Mouse (Mus musculus) hindbrain, embryonic 14.5 days (tissue): ENCODE data around the gene Srebf1. TPM values are rescaled to one million over a fixed set of nuclear protein-coding genes. Genes with fewer than 3 reads are reported as not detected.

Experiments used
- ATAC-seq: fragments of 200-750 bp; cut with Nextera tagmentation; 2 replicates; pipeline ENCODE4 v1.8.0; 2017; ENCODE audit warnings: moderate number of reproducible peaks, mild to moderate bottlenecking, moderate TSS enrichment, moderate library complexity; ENCODE audit not compliant: low FRiP score
- DNase-seq: peaks from one replicate; pipeline ENCODE4 v3.0.0-alpha.2; 2015; ENCODE audit warnings: low spot score
- H3K27ac ChIP-seq: fragments of 300-500 bp; sonication (generic); 2 replicates; pipeline ENCODE4 v1.5.1; 2014; ENCODE audit warnings: mild to moderate bottlenecking, moderate library complexity
- H3K27me3 ChIP-seq: fragments of 300-500 bp; sonication (generic); 2 replicates; pipeline ENCODE4 v1.6.1; 2014; ENCODE audit warnings: mild to moderate bottlenecking, low read length, mixed read lengths; ENCODE audit not compliant: control insufficient read depth, insufficient read depth
- H3K36me3 ChIP-seq: fragments of 300-500 bp; sonication (generic); replicated peaks from 2 replicates; pipeline ENCODE4 v1.6.1; 2014; ENCODE audit not compliant: control insufficient read depth, insufficient read depth
- H3K4me1 ChIP-seq: fragments of 300-500 bp; sonication (generic); replicated peaks from 2 replicates; pipeline ENCODE4 v1.6.1; 2014; ENCODE audit warnings: antibody characterized with exemption, low read length, mixed read lengths; ENCODE audit not compliant: control insufficient read depth, insufficient read depth
- H3K4me2 ChIP-seq: fragments of 300-500 bp; sonication (generic); replicated peaks from 2 replicates; pipeline ENCODE4 v1.6.1; 2014; ENCODE audit warnings: mild to moderate bottlenecking, moderate library complexity
- H3K4me3 ChIP-seq: fragments of 300-500 bp; sonication (generic); replicated peaks from 2 replicates; pipeline ENCODE4 v1.5.1; 2014; ENCODE audit warnings: mild to moderate bottlenecking, low read length
- H3K9ac ChIP-seq: fragments of 300-500 bp; sonication (generic); 2 replicates; pipeline ENCODE4 v1.6.1; 2014
- H3K9me3 ChIP-seq: fragments of 300-500 bp; sonication (generic); 2 replicates; pipeline ENCODE4 v1.6.1; 2016; ENCODE audit warnings: low read length; ENCODE audit not compliant: control insufficient read depth
- WGBS: fragments of 180-500 bp; shearing (Covaris S2); extraction: QIAGEN DNeasy Blood & Tissue Kit; methylation state at CpG from one replicate; pipeline ENCODE4 v1.1.7; 2014; 5-methylcytosine and 5-hydroxymethylcytosine counted together
- polyA plus RNA-seq: library from polyadenylated mRNA; unstranded; fragments of >200 nt; fragmentation: Nextera tagmentation; extraction: Ambion mirVana; gene quantifications from 2 replicates; pipeline ENCODE4 v1.2.1, GENCODE M21; 2014

The Srebf1 gene
- polyA plus RNA-seq, 1 experiment from 2014 or later: 37.3 TPM

DNA sequence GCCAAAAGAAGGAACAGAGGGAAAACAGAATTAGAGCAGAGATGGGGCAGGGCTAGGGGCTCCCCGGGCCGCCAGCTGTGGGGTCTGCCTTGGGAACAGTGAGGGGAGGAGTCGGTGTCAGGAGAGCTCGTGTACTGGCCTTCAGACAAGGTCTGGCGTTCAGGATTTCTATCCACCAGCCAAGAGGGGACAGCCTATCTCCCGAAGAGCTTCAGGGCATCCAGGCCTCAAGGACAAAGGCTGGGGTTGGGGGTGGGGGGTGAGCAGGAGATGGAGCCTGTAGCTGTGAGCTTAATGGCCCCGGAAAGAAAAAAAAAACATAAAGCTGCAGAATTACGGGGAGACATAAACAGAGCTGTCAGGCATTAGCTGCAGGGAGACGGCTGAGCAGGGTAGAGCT is 53.6 kb downstream of the Srebf1 start:
- no peak for ATAC-seq
- WGBS: 21% methylated on average over 9 of the region's 9 CpGs

DNA sequence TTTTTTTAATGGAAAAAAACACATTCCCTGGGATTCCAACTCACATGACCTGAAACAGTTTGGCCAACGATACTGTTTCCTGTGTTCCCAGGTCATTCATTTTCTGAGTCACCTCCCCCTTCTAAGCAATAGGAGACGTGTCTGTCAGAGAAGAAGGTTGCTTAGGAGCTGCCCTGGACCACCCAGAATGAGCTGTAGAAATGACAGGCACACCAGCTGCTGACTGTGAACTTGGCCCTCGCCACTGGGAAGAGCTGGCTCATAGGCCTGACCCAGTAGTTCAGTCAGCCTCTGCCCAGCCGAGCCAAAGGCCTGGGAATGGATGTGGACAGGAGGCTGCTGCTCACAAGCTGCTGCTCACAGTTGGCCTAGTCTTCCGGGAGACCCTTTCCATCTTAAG is 57.3 kb downstream of the Srebf1 start:
- H3K4me3 ChIP-seq: no peak overlapping the region
- H3K9ac ChIP-seq: no peak overlapping the region
- DNase-seq (no peak), ATAC-seq (no peak)
- H3K36me3 ChIP-seq: no peaks in the 10 kb centered on the region
- 0 out of 2 replicates have a peak overlapping the region, but pooled peaks have one; percentile 38 for H3K27ac ChIP-seq
- no peaks in the 10 kb centered on the region for H3K27me3 ChIP-seq
- H3K9me3 ChIP-seq: no peaks in the 10 kb centered on the region
- 40% methylated on average over 5 of the region's 5 CpGs for WGBS
- no peak overlapping the region for H3K4me2 ChIP-seq
- H3K4me1 ChIP-seq: peaks cover 84% of the 10 kb centered on the region

More for the DNA sequence above, 53.6 kb downstream of the Srebf1 start:
- Histone ChIP-seq H3K27me3 (no peaks in the 10 kb centered on the region), H3K27ac (peak overlapping the region; percentile 72), H3K4me1 (peaks cover 51% of the 10 kb centered on the region), H3K36me3 (no peaks in the 10 kb centered on the region), H3K9ac (peak overlapping the region; percentile 33; the same call in 1 of the 2 replicates), H3K4me2 (no peak overlapping the region), H3K4me3 (no peak overlapping the region), H3K9me3 (no peaks in the 10 kb centered on the region)
- no peak for DNase-seq

DNA sequence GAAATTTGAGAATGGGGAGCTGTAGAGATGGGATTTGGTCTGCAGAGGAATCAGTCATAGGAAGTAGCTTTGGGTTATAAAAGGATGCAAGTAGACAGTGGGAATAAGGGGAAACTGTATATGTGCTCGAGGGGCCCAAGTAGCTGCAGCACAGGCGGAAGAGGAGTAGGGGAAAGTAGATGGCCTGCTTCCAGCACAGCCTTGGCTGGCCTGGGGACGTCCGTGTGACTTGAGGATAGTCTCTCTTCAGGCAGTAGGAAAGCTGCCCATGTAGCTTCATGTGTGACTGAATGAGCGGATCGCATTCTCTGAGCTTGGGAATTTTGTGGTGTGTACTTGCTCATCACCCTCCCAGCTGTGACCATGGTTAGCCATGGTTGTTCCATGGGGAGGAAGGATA is 57.9 kb downstream of the Srebf1 start:
- Histone ChIP-seq H3K4me3 (no peak overlapping the region), H3K36me3 (no peaks in the 10 kb centered on the region), H3K27me3 (no peaks in the 10 kb centered on the region), H3K4me1 (peaks cover 89% of the 10 kb centered on the region), H3K9me3 (no peaks in the 10 kb centered on the region), H3K9ac (no peak overlapping the region), H3K4me2 (no peak overlapping the region), H3K27ac (0 out of 2 replicates have a peak overlapping the region, but pooled peaks have one; percentile 38)
- ATAC-seq (no peak), DNase-seq (no peak)
- 78% methylated on average over 6 of the region's 6 CpGs for WGBS

DNA sequence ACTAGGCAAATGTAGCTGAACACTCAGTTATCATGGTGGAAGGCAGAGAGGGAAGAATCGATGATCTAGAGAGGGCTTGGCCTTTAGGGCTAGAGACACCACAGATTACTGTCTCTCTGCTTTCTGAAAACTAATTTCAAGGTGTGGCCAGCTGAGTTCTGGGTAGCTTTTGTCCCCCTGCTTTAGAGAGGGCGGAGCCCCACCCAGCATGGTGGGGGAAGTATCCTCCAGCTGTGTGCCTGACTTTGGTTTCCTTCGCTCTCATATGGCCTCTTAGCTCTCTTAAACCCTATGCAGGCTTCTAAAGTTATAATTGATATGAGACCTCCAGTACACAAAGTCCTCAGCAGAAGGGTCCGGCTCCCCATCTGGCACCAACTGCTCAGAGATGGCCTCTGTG is 59.0 kb downstream of the Srebf1 start:
- Histone ChIP-seq H3K9ac (no peak overlapping the region), H3K4me3 (no peak overlapping the region), H3K27ac (no peak overlapping the region), H3K27me3 (no peaks in the 10 kb centered on the region), H3K4me2 (no peak overlapping the region), H3K4me1 (peaks cover 79% of the 10 kb centered on the region), H3K9me3 (no peaks in the 10 kb centered on the region), H3K36me3 (no peaks in the 10 kb centered on the region)
- no peak for ATAC-seq
- WGBS: 94% methylated on average over 4 of the region's 4 CpGs
- no peak for DNase-seq

DNA sequence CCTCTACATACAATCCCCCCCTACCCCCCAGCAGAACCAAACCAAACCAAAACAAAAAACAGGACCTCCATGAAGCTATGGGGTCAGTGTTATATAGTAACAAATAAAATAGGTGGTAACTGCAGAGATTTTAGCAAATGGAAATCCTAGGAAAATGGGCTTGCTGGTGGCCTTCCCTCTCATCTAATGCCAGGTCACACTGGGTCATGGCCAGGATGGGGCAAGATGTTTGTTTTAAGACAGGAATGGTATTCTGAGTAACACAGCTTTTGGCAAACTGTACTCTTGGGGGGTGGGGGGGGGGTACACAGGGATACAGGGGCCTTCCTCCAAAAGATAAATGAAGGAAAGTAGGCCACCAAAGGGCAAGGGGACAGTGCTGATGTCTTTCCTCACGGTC is 59.8 kb downstream of the Srebf1 start:
- Histone ChIP-seq H3K4me2 (no peak overlapping the region), H3K9ac (no peak overlapping the region), H3K4me3 (no peak overlapping the region), H3K27me3 (no peaks in the 10 kb centered on the region), H3K27ac (no peak overlapping the region; the same call in 1 of the 2 replicates), H3K4me1 (peaks cover 76% of the 10 kb centered on the region), H3K9me3 (no peaks in the 10 kb centered on the region), H3K36me3 (no peaks in the 10 kb centered on the region)
- DNase-seq: no peak
- ATAC-seq: no peak
- WGBS: 97% methylated on average over 1 of the region's 1 CpGs

DNA sequence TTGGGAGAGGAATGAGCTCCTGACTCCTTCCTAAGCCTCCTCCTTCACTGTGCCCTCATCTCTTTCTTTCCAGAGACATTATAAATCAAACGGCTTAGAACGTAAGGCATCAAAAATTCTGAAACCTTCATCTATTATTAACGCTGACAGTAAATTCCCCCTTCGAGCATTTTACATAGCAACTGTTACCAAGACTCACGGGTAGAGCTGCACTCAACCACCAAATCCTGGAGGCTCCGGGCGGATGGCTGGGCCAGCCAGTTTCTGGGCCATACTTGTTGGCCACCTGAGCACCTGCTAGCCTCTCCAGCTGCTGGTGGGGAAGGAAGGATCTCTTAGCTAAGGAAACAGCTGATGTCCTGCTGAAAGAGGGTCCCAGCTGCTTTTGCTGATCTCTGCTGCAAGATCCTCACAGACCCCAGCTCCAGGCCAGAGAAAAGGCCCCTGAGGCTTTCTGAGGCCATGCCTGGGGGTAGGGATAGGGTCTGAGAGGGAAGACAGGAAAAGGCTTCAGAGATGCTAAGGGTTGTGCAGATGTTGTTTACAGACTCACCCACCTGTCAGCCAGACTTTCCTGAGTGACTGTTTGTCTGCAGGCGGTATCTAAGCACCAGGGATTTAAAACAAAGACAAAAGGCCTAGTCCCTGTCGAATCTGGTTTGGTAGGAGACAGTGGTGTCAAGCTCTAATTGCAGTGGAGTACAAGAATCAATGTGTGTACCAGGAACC is 61.1 kb downstream of the Srebf1 start:
- peak overlapping the region; percentile 58 for H3K27ac ChIP-seq
- no peak for DNase-seq
- peaks cover 66% of the 10 kb centered on the region for H3K4me1 ChIP-seq
- H3K36me3 ChIP-seq: no peaks in the 10 kb centered on the region; the same call in 1 of the 2 replicates
- H3K9ac ChIP-seq: 0 out of 2 replicates have a peak overlapping the region, but pooled peaks have one; percentile 24
- H3K4me3 ChIP-seq: no peak overlapping the region
- H3K4me2 ChIP-seq: no peak overlapping the region
- H3K27me3 ChIP-seq: no peaks in the 10 kb centered on the region
- no peak for ATAC-seq
- H3K9me3 ChIP-seq: no peaks in the 10 kb centered on the region
- WGBS: 39% methylated on average over 9 of the region's 9 CpGs

DNA sequence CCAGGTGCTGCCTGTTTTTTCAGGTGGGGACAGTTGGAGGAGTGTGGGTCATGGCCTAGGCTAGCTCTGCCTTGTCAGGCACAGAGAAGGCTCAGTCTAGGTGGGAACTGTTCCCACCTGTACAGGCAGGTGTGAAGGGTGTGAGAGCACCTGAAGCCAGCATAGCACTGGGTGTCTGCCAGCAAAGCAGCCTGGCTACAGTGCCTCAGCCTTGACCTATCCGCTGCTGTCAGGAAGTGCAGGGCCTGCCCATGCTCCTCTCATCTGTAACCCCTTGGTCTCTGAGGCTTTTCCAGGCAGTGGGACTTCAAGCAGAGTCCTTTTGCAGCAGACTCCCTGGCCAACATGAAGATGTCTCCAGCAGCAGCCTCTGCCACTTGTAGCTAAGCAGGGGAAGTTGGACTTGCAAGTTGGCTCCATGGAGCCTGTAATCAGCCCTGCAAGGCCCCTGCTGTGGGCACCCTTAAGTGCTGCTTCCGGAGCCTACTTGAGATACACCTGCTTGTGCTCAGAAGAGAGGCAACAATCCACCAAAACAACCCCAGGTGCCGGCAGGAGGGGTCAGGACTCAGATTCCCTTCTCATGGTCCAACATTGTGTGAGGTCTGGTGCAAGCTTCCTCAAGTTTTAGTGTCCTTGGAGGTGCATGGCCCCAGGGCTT is 61.8 kb downstream of the Srebf1 start:
- Histone ChIP-seq H3K4me3 (no peak overlapping the region), H3K4me1 (peaks cover 60% of the 10 kb centered on the region), H3K36me3 (no peaks in the 10 kb centered on the region; the same call in 1 of the 2 replicates), H3K27me3 (no peaks in the 10 kb centered on the region), H3K9me3 (no peaks in the 10 kb centered on the region), H3K9ac (0 out of 2 replicates have a peak overlapping the region, but pooled peaks have one; percentile 24), H3K4me2 (no peak overlapping the region), H3K27ac (peak overlapping the region; percentile 58)
- ATAC-seq: no peak
- 63% methylated on average over 3 of the region's 3 CpGs for WGBS
- no peak for DNase-seq

DNA sequence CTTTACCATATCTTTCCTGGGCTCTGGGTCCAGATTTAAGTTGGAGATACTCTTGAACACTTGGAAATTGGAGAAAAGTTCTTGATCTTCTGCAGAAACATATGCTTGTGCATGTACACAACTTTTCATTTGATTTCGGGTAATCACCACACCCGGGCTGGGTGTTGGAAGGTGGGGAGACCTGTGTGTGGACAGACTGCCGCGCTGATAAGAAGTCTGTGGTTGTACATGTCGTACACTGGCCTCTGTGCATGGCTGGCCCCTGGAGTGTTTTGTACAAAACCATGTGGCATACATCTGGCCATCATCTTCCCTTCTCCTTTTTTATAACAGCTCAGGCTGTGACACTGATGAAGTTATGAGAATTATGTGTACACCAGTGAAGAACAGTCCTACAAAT is 62.4 kb downstream of the Srebf1 start:
- no peak overlapping the region for H3K27ac ChIP-seq
- ATAC-seq (no peak), DNase-seq (no peak)
- H3K9me3 ChIP-seq: no peaks in the 10 kb centered on the region
- no peaks in the 10 kb centered on the region for H3K27me3 ChIP-seq
- H3K36me3 ChIP-seq: no peaks in the 10 kb centered on the region; the same call in none of the 2 replicates
- no peak overlapping the region for H3K4me3 ChIP-seq
- no peak overlapping the region for H3K4me2 ChIP-seq
- H3K4me1 ChIP-seq: peaks cover 57% of the 10 kb centered on the region
- 93% methylated on average over 5 of the region's 5 CpGs for WGBS
- no peak overlapping the region for H3K9ac ChIP-seq

DNA sequence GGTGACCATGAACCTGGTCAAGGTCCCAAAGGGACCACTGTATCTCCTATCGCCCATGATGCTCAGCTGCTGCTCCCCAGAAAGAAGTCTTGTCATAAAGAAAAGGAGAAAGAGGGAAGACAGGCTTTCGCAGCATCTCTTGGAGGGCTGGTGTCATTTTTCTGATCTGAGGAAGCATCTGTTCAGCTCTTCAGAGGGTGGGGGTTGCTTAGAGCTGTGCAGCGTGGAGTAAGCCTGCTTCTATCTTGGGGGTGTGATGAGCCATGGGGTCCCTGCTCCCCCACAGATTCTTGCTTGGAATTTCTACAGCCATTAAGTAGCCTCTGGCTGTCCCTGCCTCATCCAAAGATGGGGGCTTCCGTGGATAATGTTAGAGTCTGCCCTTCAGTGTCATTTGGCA is 64.1 kb downstream of the Srebf1 start:
- 78% methylated on average over 4 of the region's 4 CpGs for WGBS
- Histone ChIP-seq H3K9ac (no peak overlapping the region), H3K9me3 (no peaks in the 10 kb centered on the region), H3K27ac (no peak overlapping the region), H3K36me3 (peaks cover 5% of the 10 kb centered on the region), H3K4me3 (no peak overlapping the region), H3K4me2 (no peak overlapping the region), H3K4me1 (peaks cover 42% of the 10 kb centered on the region), H3K27me3 (no peaks in the 10 kb centered on the region)
- ATAC-seq (no peak), DNase-seq (no peak)
